Mouse (Mus musculus) thymus, postnatal 0 days (tissue): Measurements from ENCODE around the gene Ier5. TPM values are rescaled to one million over a fixed set of nuclear protein-coding genes. Genes with fewer than 3 reads are reported as not detected.

Experiments used
- DNase-seq: peaks from one replicate; pipeline ENCODE4 v3.0.0-alpha.2; 2015; ENCODE audit warnings: low spot score
- polyA plus RNA-seq: library from polyadenylated mRNA; unstranded; fragments of >200 nt; fragmentation: Nextera tagmentation; extraction: Ambion mirVana; gene quantifications from 2 replicates; pipeline ENCODE4 v1.2.1, GENCODE M21; 2015

Gene Ier5
- polyA plus RNA-seq, result 6.4 and 10.8 TPM in 2 replicates

GRCm38 (mm10) chr1:155099280-155099848, at the start of gene Ier5:
Ier5 (minus strand) TSS chr1:155099636.
- peak; percentile 99 for DNase-seq

GRCm38 (mm10) chr1:155147228-155147627, 47.8 kb upstream of the Ier5 start:
- DNase-seq, result no peak

- DNase-seq, result peak; percentile 87
Measured at GRCm38 (mm10) chr1:155146572-155146980, 47.1 kb upstream of the Ier5 start, which contains the start of gene Mr1. Mr1 (minus strand) TSS chr1:155146814.

GRCm38 (mm10) chr1:155145620-155146019, 46.2 kb upstream of the Ier5 start:
- DNase-seq, result peak; percentile 76

DNA sequence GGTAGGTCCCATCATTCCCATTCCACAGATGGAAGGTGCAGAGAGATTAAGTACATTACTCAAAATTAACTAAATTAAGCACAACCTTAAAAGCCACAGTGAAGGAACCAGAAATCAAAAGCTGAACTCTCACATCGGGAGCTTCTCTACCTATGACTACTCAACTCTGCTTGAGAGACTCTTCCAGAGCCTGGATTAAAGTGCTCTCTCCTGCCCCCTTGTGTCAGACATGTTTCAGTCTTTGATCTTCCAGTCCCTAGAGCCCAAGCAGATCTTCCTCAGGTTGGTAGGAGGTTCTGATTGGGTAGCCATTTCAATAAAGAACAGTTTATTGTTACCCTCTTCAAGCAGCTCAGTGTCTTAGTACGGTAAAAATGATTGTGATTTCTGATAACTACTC, 40.6 kb upstream of the Ier5 start:
- peak; percentile 80 for DNase-seq

GRCm38 (mm10) chr1:155138795-155139194, 39.4 kb upstream of the Ier5 start:
- DNase-seq, result no peak

DNA sequence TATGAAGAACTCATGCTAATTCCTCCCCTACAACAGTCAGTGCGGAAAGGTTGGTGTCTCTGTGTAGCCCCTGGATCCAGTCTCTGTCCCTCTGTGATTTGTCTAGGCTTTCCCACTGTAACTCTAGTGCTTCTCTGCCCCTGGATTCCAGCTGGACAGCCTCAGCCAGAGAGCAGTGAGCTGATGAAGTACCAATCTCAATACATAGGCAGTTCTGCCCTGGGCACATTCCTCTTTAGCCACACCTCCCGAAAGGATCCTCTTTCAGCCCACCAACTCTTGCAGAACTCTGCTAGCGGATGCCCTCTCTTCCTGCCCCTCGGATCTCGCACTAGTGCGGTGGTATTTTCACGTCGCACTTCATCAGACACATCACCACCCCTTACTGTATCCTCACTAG, 35.4 kb upstream of the Ier5 start:
- DNase-seq, result no peak

DNA sequence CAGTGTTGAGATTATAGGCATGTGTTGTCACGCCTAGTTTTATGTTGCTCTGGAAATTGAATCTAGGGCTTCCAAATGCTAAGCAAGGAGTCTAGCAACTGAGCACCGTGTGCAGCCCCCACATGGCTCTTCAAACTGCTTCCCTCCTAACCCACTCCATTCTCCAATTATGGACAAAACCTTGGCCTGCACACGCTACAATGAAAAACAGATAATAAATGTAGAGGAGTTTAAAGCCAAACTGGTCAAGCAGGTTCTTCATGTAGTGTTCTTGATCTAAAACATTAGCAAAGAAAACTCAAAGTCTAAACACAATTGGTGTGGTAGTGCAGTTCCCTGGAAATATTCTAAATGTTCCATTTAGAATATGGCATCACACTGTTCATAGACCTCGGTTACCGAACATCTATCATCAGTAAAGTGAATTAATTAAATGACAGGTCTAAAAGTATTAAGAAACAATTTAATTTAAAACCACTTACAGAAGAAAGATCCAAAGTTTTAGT, 28.0 kb upstream of the Ier5 start:
- no peak for DNase-seq

GRCm38 (mm10) chr1:155126716-155127115, 27.3 kb upstream of the Ier5 start:
- no peak for DNase-seq

DNA sequence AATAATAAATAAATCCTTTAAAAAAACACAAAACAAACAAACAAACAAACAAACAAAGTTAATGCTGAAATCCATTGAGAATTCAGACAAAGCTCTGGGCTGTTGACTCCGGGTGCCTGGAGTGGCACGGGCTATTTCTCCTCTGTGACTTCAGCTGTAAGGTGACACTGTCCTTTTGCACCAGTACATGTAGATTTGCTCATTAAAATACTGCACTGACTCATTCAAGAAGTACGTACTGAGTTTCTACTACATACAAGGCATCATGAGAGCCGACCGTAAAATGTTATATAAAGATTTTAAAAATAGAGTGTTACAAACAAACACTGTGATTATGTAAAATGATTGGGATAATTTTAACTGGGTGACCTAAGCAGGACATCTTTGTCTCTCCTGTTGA, 25.0 kb upstream of the Ier5 start:
- no peak for DNase-seq

GRCm38 (mm10) chr1:155121977-155122939, 22.8 kb upstream of the Ier5 start:
- no peak for DNase-seq

DNA sequence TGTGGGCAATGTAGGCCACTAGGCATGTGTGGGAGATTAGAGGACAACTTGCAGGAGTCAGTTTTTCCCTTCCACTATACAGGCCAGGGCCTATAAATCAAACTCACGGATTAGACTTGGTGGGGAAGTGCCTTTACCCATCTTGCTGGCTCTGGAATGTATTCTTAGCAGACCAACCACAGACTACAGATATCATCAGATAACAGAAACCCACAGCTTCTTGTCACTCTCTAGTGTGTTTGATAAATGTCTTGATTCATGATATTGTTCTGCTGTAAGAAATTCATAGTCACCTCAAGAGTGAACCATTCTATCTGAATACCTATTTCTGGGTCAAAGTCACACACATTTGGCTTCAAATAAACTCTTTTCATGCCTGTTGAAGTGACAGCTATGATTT, 20.3 kb upstream of the Ier5 start:
- no peak for DNase-seq

DNA sequence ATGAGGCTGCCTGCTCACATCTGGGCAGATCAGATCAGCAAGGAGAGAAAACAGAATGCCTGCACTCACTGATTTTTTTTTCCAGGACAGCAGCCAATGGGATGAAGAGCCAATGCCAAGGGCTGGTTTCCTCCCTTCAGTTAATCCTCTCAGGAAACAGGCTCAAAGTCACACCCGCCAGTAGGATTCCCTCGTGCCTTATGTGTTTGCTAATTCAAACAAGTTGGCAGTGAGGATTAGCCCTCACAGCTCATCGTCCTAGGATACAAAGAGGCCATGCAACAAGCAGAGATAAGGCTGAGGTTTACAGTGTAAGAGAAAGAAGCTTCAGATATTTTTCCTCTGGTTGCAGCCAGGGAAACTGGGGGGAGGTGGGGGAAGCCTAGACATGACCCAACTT, 14.5 kb upstream of the Ier5 start:
- no peak for DNase-seq

- no peak for DNase-seq
Measured at GRCm38 (mm10) chr1:155112875-155113274, 13.4 kb upstream of the Ier5 start.

DNA sequence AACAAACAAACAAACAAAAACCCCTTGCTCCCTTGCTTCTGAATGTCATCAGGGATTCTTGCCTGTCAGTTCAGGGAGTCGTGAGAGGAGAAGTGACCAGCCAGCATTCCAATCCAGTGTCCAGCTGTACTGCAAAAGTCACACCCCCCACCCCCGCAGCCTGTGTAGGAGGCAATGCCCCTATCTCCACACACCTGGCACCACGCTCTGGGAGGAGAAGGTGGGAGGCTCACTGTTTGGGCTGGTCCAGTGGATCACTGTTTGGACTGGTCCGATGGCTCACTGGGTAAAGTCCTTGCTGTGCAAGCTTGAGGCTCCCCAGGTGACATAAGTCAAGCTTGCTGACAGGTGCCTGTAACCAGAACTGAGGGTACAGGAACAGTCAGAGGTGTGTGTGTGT, 12.7 kb upstream of the Ier5 start:
- DNase-seq, result no peak

GRCm38 (mm10) chr1:155111491-155111890, 12.1 kb upstream of the Ier5 start:
- DNase-seq, result no peak

- no peak for DNase-seq
Measured at GRCm38 (mm10) chr1:155109387-155110350, 10.2 kb upstream of the Ier5 start.

- no peak for DNase-seq
Measured at GRCm38 (mm10) chr1:155108412-155108811, 9.0 kb upstream of the Ier5 start.

DNA sequence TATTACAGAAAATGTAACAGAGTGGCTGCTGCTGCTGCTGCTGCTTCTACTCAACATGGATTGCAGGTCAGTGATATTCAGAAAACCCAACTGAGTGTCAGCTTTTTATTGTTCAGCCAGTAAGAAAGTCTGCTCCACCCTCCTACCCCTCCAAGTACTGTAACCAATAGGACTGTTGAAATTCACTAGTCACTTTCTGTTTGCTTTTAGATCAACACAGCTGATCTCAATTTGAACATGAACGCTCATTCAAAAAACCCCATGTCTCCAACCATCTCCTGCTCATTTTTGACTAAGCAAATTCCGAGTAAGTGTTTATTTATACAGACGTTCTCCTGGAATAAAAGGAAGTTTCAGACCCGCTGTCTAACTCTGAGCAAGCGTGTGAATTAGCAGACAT, 8.4 kb upstream of the Ier5 start:
- DNase-seq, result no peak

GRCm38 (mm10) chr1:155106310-155106709, 6.9 kb upstream of the Ier5 start:
- no peak for DNase-seq

DNA sequence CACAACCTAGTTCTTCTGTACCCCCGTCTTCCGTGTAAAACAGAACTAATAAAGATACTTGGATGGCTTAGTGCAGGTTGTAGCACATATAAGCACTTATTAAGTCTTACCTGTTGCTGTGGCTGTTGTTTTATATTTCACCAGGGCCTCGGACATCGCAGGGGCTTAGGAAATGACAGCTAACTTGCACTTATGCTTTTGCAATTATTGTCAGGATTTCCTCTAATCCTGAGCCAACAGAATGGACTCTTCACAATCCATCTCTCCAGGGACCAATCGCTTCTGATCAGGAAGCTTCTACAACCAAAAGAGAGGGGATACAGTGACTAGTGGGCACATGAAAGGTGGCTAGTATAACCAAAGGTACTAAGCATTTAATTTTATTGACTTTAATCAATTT, 4.6 kb upstream of the Ier5 start:
- DNase-seq, result no peak
